Mouse (Mus musculus) left cerebral cortex, postnatal 14 days (tissue): ENCODE data around the gene Olfr456. TPM values are rescaled to one million over a fixed set of nuclear protein-coding genes. Genes with fewer than 3 reads are reported as not detected.
"Not testable (repeated sequence)": the region's sequence is repeated elsewhere in the genome, so short reads cannot be mapped to it uniquely, and the experiment has no call there.

ENCODE experiments used
- DNase-seq, 2 experiments: peaks; one replicate each; pipeline ENCODE4 v3.0.0; 2021 to 2022; ENCODE audit warnings: low spot score in 2 of 2, mixed read lengths in 1 of 2
- intact Hi-C: fragments of 180-260 bp; cut with DNase I; formaldehyde crosslinking; loops from one replicate; pipeline ENCODE4 v1.15.1; 2025
- long read RNA-seq, 2 experiments: library from polyadenylated mRNA; stranded (forward); transcript quantifications; one replicate each; pipeline ENCODE4 v2.0.0; 2021
- total RNA-seq, 2 experiments: library from RNA; stranded (reverse); gene quantifications; 2 replicates each; pipeline ENCODE4 v1.2.3; 2021

Gene Olfr456
- total RNA-seq = not detected
- long read RNA-seq, experiment 1 = 0 reads
- long read RNA-seq, experiment 2 = 0 reads

DNA sequence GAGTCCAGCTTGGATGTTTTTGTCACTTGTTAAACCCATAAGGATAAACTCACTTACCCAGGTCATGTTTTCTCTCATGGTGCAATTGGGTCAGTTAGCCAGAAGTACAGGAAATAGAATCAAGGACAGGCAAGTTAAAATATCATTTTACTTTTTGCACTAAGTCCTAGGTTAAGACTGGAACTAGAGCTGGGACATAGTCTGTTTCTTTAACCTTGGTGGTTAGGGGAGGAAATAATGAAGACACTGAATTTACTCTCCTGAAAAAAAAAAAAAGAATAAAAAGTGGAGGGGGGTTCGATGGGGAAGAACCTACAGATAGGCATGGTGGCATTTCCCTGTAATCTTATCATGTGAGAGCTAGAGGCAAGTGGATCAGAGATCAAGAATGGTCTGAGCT is at the start of gene Olfr456:
TSS of gene Olfr456 (minus strand) at position 101 of the 400 bp plus-strand sequence.
- intact Hi-C loops = no loop called here
- DNase-seq = no peak

DNA sequence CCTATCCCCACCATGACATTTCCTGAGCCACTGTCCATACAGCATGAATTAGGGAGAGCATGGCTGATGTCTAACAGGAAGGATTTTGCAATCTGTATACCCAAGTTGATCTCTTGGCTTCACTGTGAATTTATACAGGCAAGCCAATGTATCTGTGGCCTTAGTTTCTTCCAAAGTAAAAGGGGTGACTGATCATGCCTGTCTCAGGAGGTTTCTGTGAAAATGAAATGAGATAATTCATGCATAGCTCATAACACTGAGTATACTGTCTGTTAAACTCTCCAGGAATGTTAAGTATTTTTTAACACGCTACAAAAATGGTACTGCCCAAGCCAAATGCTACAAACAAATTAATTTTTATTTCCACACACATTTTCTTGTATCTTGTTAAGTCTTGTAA is 26.4 kb upstream of the Olfr456 start:
- intact Hi-C loops = no loop called here
- DNase-seq = no peak

DNA sequence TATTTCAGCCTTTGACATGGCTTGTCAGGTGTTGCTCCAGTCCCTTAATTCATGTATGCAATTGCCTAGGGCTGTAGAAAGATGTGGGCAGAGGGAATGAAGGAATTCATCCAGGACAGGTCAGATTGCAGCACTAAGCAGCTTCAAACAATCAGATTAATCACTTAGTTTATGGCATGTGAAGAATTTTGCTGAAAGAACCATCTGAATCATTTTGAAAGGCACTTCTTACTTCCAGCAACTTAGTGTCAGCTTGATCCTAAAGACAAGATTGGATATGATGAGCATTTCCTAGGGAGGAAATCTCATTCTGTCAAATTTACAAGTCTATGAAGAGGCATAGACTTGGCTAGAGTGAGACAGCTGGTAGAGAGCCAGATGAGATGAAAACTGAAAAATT is 22.3 kb upstream of the Olfr456 start:
- DNase-seq = no peak
- intact Hi-C loops = no loop called here

DNA sequence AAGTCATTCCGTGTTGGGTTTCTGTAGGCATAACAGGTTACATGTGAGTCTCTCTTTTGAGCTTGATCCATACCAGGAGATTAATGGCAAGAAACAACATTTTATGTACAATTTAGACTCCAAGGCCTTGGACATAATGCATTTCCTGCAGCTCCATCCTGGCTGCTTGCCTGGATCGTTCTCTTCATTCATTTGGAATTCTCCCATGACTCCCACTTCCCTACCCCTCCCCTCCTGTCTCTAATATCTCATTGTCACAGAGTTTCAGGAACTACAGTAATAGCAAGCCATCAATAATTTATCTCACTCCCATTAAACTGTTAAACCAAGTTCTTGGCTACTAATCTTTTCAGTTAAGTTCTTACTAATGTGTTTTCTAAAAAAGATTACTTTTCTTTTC is 16.5 kb upstream of the Olfr456 start:
- DNase-seq = no peak
- intact Hi-C loops = no loop called here

DNA sequence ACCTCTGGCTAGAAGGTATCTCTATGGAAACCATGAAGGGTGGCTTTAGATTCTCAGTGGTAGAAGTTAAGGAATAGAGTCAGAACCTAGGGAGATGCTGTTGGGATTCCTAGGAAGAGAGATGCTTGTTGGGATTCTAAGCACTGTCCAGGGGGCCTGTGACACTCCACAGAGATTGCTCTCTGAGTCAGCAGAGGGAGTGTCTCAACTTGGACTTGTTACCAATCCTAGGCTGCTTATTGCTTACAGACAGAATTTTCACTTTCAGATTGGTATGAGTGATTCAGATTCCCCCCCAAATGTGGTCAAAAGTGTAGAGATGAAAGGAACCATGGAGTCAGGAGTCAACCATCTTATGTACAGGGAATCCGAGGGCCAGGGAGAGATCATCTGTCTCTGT is 2.7 kb upstream of the Olfr456 start:
- intact Hi-C loops = no loop called here
- DNase-seq = no peak

DNA sequence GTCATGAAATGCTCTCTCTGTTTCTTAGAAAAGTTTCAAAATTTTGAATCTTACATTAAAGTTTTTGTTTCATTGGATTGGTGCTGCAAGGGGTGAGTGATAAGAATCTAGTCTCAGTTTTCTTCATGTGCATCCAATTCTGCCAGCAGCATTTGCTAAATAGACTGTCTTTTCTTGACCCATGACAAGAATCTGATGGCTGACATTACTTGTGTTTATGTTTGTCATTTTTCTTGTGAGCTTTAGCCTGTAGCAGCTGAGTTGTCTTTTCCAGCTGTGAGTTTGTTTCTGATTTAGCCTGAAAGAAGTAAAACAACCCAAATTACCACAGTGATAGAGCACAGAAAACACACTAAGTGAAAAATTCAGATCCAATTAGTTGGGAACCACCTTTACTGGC is 2.4 kb downstream of the Olfr456 start:
- no peak for DNase-seq
- intact Hi-C loops = no loop called here

DNA sequence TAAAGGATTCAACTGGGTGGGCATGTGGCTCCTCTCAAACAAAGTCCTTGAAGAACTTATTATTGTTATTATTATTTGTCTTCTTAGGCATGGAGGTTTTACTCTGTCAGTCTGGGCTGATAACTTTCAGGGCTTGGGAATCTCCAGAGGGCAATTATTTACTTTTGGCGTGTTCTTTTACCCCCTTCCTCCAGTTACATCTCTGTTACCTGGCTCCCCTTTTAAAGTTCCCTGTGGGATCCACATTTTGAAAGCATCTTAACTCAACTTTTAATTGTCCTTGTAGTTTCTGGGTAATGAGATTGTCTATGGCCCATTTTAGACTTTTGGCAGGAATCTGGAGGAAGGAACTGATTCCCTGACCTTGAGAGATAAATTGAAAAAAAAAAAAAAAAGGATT is 10.8 kb downstream of the Olfr456 start, which contains the start of gene Olfr457:
TSS of gene Olfr457 (minus strand) at position 101 of the 400 bp plus-strand sequence.
- intact Hi-C loops = no loop called here
- no peak for DNase-seq

DNA sequence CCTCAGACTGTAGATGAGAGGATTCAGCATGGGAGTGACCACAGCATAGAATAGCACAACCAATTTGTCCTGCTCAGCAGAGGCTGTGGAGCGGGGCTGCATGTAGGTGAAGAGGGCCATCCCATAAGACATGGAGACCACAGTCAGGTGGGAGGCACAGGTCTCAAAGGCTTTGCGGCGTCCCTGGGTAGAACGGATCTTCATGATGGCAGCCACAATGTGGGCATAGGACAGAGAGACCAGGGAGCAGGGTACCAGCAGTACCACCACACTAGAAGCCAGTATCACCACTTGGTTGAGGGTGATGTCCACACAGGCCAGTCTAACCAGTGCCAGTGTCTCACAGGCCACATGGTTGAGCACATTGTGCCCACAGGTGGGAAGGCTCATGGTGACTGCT is 15.7 kb downstream of the Olfr456 start:
- DNase-seq, intact Hi-C loops: not testable (repeated sequence)

DNA sequence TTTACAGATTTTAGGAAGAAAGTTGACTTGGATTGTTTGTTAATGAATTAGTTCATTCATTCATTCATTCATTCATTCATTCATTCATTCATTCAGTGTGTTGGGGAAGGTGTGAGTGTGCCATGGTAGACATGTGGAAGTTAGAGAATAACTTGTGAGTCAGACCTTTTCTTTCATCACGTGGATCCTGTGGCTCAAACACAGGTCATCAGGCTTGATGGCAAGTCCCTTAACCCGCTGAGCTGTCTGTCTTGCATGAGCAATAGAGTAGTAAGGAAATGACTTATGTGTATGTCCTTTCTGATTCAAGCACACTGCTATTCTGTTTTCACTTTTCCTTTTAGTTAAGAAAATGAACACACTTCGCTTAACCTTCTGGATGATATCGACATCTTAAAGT is 16.5 kb downstream of the Olfr456 start:
- DNase-seq = no peak
- intact Hi-C loops = no loop called here

DNA sequence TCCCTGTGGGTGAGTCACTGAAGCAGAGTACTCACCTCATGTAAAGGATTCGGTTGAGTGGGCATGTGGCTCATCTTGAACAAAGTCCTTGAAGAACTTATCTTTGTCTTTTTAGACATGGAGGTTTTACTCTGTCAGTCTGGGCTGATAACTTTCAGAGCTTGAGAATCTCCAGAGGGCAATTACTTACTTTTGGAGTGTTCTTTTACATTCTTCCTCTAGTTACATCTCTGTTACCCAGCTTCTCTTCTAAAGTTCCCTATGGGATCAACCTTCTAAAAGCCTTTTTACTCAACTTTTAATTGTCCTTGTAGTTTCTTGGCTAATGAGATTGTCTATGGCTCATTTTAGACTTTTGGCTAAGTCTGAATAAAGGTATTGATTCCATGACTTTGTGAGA is 21.9 kb downstream of the Olfr456 start, which contains the start of gene Olfr458:
TSS of gene Olfr458 (minus strand) at position 101 of the 400 bp plus-strand sequence.
- intact Hi-C loops = no loop called here
- no peak for DNase-seq

DNA sequence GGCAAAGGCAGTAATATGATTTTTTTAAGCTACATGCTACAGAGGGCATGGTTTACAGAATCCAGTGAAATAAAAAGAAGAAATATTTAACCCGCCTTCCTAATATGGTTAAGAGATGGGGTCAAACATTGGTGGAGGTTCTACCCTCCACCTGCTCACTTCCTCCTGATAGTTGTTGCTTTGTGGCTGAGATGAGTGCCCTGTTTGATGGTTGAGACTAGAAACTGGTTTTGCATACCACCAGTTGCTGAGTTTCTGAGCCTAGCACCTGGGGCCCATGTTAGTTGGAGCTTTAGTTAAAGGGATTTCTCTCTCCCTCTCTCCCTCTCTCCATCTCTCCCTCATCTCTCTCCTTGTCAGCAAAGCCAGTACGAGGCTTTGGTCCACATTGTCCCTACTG is 39.6 kb downstream of the Olfr456 start:
- no peak for DNase-seq
- intact Hi-C loops = no loop called here

DNA sequence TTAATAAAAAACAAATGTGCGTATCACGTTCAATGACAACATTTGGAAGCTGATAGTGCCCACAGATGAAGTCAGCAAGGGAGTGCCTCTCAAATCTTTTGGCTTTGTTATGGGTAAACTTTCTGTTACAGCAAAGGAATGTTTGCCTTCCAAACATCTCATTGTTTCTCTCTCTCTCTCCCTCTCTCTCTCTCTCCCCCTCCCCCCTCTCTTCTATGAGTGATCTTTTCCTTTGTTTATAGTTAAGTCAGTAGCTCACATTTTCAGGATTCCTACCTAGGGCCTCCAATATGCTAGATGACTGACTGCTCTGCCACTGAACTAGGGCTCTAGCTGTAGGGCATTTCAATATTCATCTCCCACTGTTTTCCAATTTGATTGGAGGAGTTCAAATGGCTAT is 42.5 kb downstream of the Olfr456 start:
- no peak for DNase-seq
- intact Hi-C loops = no loop called here

DNA sequence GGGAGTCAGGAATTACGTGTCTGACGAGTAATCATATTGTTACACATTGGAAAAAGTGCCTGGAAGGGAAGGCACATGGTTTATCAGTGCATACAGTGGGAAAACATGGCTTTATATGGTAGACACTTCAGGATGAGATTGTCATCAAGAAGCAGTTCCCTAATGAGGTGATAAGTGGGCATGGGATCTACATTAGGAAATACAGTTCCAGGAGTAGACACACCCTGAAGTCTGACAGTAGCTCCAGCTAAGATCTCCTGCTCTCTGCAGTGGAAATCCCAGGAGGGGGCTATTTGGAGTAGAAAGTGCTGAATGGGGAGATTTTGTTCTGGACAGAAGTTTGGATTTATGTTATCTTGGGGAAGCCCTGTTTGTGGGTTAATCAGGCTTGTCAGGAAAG is 45.6 kb downstream of the Olfr456 start:
- intact Hi-C loops = no loop called here
- no peak for DNase-seq

Other genes starting within 250 kb of the Olfr456 start
- gene Gstk1, start 241.3 kb downstream of the Olfr456 start, total RNA-seq = 1 to 10 TPM; 7.1 to 7.6 TPM
- gene Tmem139, start 225.2 kb downstream of the Olfr456 start, total RNA-seq = not detected
- gene Casp2, start 222.2 kb downstream of the Olfr456 start, total RNA-seq = 10 to 100 TPM; 20.6 to 22.3 TPM
- gene Clcn1, start 200.5 kb downstream of the Olfr456 start, total RNA-seq = 1 to 10 TPM; 3.2 to 4.4 TPM
- 100 to 1,000 TPM; 118 to 121 TPM for gene Fam131b, start 162.6 kb downstream of the Olfr456 start, total RNA-seq
- 10 to 100 TPM; 51.8 to 60.0 TPM for gene Zyx, start 137.6 kb downstream of the Olfr456 start, total RNA-seq
- under 1 TPM; 0.22 to 0.34 TPM for gene Epha1, start 113.9 kb downstream of the Olfr456 start, total RNA-seq
- not detected for gene Tas2r143, start 87.0 kb downstream of the Olfr456 start, total RNA-seq
- gene Tas2r135, start 81.8 kb downstream of the Olfr456 start, total RNA-seq = not detected
- gene Tas2r126, start 52.7 kb downstream of the Olfr456 start, total RNA-seq = not detected
- gene Olfr458, start 22.0 kb downstream of the Olfr456 start, total RNA-seq = not detected
- not detected for gene Olfr457, start 10.9 kb downstream of the Olfr456 start, total RNA-seq
- not detected for gene Olfr455, start 60.4 kb upstream of the Olfr456 start, total RNA-seq
- gene Tcaf3, start 110.5 kb upstream of the Olfr456 start, total RNA-seq = not detected
- 1 to 10 TPM in 1 of 2 experiments, under 1 TPM in 1; 0.63 to 1.0 TPM for gene Tcaf2, start 158.0 kb upstream of the Olfr456 start, total RNA-seq
- 100 to 1,000 TPM; 226 to 234 TPM for gene Tcaf1, start 222.9 kb upstream of the Olfr456 start, total RNA-seq